Mouse (Mus musculus) thymus, postnatal 36 days (tissue): Measurements from ENCODE around the gene Clcn6.
"Not testable (repeated sequence)": the region's sequence is repeated elsewhere in the genome, so short reads cannot be mapped to it uniquely, and the experiment has no call there.

ENCODE experiments used
- DNase-seq, 2 experiments: peaks; one replicate each; pipeline ENCODE4 v3.0.0; 2022; ENCODE audit warnings: mixed read lengths in 2 of 2

The Clcn6 gene

DNA sequence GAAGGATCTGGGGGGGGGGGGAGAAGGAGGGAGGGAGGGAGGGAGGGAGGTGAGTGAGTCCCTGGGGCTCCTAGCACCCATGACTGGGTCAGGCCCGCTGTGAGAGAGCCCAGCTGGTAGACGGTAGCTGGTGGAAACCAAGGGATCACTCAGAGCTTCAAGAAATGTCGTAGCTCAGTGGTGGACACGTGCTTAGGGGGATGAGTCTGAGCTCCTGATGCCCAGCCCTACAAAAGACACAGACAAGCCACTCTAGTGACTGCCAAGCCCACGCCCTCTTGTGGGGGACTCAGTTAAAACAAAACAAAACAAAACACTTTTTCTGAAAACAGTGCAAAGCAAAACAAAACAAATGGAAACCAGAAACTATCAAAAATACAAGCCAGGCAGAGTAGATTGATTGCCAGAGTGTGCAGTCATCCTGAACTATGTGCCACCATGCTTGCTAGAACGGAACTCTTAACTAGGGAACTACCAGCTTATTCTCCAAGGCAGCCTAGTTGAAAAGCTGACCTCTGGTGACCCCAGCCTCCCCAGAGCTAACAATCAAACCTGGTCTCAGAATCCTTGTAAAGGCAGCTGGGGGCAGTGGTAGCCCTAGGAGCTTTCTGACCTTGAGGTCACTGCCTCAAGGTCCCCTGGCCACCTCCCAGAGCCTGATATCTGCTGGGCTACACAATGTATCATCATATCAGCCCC lies 27.2 kb upstream of the Clcn6 start:
- no peak for DNase-seq

DNA sequence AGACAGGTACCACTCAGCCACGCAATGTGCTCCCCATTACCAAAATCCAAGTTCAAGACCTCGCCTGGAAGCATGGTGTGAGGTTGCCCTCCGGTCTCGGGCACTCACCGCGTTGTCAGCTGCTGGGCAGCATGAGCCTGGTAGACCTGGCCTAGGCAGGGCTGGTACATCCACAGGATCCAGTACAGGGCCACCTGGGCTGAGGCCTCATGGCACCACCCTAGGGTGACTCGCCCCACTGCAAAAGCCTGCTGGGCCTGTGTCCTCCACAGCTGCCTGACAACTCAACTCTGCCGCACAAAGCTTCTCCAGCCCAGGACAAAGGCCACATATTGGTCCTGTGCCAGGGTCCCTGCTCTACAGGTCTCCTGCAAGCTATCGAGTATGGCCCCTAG lies 22.5 kb upstream of the Clcn6 start:
- DNase-seq = no peak

- no peak for DNase-seq
Measured at GRCm38 (mm10) chr4:148060120-148061085, 21.8 kb upstream of the Clcn6 start.

GRCm38 (mm10) chr4:148058993-148059392 lies 20.4 kb upstream of the Clcn6 start:
- no peak for DNase-seq

- DNase-seq = no peak
Measured at GRCm38 (mm10) chr4:148058218-148058819, 19.7 kb upstream of the Clcn6 start.

DNA sequence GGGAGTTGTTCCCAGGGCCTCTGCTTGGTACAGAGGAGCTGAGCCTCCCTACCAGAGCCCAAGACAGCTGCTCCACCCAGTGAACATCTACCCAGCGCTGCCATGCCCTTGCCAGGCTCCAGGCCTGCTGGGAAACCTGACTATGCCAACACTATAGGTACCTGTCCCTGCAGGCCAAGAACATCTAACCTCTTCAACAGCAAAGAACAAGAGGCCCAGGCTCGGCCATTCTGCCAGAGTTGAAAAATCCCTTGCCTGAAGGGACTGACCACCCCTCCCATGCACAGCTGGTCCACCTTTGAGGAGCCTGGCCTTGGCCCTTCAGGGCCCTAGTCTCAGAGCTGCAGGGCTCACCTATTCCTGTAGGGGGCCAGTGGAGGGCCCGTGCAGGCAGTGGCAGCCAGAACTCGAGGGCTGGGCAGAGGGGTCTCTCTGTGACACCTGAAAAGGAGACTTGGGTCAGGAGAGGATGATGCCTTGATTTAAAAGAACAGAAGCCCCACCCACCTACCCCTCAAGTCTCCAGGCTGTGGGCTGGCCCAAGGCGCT lies 19.1 kb upstream of the Clcn6 start:
- DNase-seq = no peak

DNA sequence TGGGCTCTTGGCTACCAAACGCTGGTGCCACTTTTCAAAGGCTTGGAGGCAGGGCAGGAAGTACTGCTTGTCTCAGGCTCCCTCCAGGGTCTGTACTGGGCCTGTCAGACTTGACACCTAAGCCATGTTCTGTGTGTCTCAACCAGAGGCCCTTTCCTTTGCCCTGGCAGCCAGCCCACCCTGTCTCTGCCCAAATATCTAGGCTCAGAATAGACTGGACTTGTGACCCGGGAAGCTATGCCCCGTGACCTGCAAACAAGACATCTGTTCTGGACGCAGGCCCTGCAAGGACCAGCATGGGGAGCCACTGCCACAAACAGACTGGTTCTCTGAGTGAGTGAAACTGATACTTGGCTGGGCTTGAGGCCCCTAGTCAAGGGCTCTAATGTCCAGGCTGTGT lies 18.2 kb upstream of the Clcn6 start:
- DNase-seq = no peak

DNA sequence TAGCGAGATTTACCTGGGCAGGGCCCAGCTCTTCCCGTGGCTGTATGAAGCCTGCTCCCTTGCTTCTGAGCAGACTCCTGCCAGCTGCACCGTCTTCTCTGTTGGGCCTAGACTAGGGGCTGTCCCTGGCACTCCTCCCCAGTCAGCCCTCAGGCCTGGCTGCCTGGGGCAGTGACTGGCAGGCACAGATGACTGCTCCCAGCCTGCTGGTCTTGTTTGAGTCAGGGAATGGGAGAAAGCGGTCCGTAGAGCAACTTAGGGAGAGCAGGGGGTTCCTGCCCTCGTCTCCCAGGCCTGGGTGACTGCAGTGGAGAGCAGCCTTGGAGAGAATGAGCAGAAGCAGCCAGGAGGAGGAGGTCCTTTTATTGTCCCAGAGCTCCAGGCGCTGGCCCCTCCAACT lies 17.6 kb upstream of the Clcn6 start:
- DNase-seq = no peak

GRCm38 (mm10) chr4:148054961-148055695 lies 16.5 kb upstream of the Clcn6 start:
- DNase-seq = no peak

DNA sequence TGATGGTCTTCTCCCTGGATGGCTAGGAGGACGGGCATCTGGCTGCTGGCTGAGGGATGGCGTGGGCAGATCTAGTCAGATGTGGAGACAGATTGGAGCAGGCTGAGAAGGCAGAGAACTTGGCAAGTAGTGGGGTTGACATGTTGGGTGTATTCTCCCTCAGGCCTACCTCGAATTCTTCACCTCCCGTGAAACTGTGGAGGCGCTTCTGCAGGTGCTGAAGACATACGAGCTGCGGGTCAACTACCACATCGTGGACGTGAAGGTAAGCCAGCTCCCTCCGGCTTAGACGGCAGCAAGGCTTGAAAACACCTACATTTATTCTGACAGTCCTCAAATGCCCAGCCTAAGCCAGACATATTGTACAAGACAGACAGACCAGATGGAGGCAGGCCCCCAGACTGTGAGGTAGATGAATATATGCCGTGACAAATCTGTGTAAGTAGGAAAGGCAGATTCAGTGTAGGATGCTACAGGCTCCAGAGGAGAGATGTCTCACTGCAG lies 14.8 kb upstream of the Clcn6 start:
- no peak for DNase-seq

GRCm38 (mm10) chr4:148052976-148053375 lies 14.4 kb upstream of the Clcn6 start:
- no peak for DNase-seq

- DNase-seq = no peak
Measured at GRCm38 (mm10) chr4:148051886-148052285, 13.3 kb upstream of the Clcn6 start.

DNA sequence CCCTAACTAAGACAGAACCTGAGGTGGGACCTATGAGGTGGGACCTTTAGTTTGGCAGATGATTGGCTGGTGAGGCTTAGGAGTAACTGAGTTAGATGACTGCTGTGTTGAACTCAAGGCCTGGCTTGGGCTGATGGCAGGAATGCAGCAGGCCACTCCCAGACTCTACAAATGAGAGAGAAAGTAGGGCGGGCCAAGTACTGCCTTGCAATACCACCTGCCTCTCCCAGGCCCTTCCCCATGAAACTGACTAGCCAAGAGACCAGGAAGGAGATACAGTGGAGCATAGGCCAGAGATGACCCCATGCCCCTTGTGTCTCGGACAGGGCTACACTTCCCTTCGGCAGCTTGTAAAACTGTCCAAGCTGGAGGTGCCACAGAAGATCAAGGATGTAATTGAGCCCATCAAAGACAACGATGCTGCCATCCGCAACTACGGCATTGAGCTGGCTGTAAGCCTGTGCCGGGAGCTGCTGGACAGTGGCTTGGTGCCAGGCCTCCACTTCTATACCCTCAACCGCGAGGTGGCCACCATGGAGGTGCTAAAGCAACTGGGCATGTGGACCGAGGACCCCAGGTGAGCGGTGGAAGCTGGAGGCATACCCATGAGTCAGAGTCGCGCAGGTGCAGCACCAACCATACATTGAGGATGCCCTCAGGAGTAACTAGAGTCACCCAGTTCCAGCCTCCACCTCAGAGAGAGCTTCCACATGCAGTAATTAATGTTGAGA lies 12.6 kb upstream of the Clcn6 start:
- no peak for DNase-seq

GRCm38 (mm10) chr4:148050396-148050914 lies 11.8 kb upstream of the Clcn6 start:
- not testable (repeated sequence) for DNase-seq

GRCm38 (mm10) chr4:148046450-148047031 lies 7.9 kb upstream of the Clcn6 start:
- DNase-seq = no peak

- DNase-seq = no peak
Measured at GRCm38 (mm10) chr4:148044113-148044512, 5.5 kb upstream of the Clcn6 start.

DNA sequence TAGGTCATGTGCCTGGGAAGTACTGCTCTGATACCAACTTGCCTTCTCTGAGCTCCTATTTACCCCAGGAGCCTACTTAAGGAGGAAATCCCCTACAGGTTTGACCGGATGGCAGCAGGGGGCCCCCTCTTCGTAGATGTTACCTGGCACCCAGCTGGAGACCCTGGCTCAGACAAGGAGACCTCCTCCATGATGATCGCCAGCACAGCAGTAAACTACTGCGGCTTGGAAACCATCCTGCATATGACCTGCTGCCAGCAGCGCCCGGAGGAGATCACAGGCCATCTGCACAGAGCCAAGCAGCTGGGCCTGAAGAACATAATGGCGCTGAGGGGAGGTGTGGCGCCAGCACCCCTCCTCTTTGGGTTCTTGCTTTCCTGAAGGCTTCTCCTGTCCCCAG lies 4.7 kb upstream of the Clcn6 start:
- DNase-seq = not testable (repeated sequence)

DNA sequence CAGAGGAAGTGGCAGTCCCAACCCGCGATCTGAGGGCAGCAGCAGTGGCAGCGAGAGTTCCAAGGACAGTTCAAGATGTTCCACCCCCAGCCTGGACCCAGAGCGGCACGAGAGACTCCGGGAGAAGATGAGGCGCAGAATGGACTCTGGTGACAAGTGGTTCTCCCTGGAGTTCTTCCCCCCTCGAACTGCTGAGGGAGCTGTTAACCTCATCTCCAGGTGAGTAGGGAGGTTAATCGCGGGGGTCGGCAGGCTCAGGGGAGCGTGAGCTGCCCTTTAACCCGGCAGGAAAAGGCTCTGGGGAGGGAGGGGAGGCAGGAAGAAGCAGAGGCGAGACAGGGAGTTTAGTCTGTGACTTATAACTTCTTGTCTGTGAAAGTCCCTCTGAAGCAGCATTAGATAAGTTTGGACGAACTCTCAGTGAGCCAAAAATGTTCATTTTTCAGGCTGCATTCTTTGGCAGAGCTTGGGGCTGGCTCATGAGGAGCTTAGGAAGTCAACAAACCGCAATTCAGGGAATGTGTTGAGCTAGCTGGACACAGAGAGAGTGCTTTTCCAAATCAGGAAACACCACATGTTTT lies 3.1 kb upstream of the Clcn6 start:
- peak; percentile 54 to 61 for DNase-seq

DNA sequence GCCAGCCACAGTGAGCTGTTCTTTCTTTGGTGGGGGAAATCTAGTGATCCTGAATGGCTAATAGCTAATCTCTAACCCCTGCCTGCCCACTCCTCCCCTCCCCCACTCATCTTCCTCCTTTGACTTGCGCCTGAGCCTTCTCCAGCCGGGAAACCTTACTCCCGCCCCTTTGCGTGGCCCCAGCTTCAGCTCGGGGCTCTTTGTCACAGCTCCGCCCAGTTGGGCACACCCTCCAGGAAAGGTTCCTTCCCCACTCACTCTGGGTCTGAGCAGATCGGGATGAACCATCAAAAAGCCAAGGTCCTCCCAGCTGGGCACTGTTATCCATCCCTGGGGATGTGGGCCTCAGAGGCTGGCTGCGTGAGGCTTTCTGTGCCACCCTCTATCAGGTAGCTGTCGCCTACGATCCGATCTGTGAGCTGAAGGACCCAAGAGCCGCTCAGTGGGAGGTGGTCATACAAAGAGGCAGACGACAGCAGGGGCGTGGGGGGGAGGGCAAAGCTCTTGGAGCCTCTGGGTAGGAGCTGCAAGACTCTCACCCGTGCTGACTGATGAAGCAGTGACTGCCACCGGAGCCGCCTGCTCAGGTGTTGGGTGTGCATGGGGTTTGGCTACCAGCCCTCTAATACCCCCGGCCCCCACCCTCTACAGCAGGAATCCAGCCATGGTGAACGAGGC lies 2.5 kb upstream of the Clcn6 start:
- peak; percentile 24 to 50 for DNase-seq
